Mouse (Mus musculus): ENCODE results near the gene Rhot1. TPM values are rescaled to one million over a fixed set of nuclear protein-coding genes. Genes with fewer than 3 reads are reported as not detected.

Rhot1 gene
- total RNA-seq, 2 experiments from 2014 or later, result 70.0 to 70.1 TPM

DNA sequence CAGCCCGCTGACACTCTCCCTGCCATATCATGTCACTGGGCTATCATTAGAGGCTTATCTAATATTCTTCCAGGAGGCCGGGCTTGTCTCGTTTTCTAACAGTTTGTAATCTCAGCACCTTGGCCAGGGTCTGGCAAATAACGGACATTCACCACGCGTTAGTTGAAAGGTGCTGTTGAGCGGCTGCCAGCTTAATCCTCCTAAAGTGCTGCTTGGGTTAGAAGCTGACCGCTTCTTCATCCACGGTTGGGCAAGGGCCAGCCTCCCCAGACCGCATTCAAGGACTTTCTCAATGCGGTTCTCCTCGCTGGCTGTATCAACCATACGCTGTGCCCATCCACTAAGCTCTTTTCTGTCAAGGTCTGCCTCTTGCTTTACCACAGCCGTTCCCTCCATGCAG lies 87.0 kb downstream of the Rhot1 start:
- intact Hi-C loops (cut with DNase I), result no loop called here
- TF ChIP-seq CTCF (IDR thresholded peaks at IDR 0.05), result no peak
- Histone ChIP-seq H3K4me3 (no peak overlapping the region), H3K27ac (no peak overlapping the region)
- DNase-seq (ENCODE audit: extremely low spot score in 1 of 2, low spot score in 2 of 2), result no peak

DNA sequence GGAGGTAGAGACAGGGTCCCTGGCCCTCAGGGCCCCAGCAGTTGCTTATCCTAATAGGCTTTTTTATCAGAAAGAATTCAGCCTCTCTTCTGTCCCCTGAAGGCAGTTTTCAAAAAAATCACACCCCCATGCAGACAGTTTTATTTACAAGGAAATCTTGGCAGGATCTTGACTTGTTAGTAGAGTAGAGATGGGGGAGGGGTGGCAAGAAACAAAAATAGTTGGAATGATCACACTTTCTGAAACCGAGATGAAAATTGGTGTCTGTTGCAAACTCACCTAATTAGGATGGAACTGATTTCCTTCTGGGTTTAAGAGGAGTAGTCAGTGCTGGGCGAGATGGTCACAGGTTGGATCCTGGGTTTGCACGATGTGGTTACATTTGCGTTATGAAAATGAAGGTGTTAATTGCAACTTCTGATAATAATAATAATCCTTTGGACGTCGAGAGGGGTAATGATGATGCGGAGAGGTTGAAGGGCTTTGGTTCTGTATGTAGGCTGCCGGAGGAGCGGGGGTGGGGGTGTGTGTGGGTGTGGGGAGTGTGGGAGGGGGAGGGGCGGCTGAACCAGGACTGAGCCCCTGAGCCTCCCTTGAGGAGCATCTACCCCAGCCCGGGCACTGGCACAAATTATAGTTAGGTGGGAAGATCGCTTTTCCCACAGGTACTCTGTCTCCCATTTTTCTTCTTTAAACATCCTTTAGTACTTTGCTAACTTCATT lies 90.9 kb downstream of the Rhot1 start:
- intact Hi-C loops (cut with DNase I), result loop anchor here (5.0 kb wide), 1 partner anchor 53 kb away; no protein-coding TSS in a partner anchor
- Histone ChIP-seq H3K27ac (no peak overlapping the region), H3K4me3 (no peak overlapping the region)
- no peak for DNase-seq (ENCODE audit: extremely low spot score in 1 of 2, low spot score in 2 of 2)
- TF ChIP-seq CTCF (IDR thresholded peaks at IDR 0.05), result no peak

DNA sequence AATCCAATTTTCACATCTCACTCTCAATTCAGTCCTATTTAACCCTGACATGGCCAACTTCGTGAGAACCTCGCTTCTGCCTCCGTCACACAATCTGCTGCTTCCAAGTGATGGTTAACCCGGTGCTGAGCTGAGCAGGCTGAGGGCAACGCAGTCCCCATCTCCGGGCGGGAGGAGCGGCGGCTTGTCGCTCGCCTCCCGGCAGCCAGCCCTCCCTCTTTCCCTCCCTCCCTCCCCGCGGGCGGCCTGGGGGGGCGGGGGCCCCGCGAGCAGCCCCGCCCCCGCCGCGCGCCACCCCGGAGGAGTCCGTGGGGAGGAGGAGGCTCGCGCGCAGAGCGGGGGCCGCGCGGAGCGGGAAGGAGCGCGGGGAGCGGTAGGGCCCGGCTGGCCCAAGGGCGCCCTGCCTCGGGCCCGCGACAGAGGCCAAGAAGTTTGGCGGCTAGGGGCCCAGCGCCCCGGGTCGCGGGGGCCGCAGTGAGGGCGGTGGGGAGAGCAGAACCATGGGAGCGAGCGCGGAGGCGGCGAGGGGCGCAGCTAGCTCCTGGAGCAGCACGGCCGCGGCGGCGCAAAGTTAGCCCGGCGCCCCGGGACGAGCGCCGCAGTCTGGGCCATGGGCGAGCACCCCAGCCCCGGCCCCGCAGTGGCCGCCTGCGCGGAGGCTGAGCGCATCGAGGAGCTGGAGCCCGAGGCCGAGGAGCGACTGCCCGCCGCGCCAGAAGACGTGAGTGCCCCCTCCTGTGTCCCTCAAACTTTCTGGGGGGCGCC lies 91.9 kb downstream of the Rhot1 start, which contains the start of gene Rhbdl3:
Gene Rhbdl3, plus strand, starts transcription at position 362 of the 765 bp plus-strand sequence.
- DNase-seq (ENCODE audit: extremely low spot score in 1 of 2, low spot score in 2 of 2), result peak; percentile 67 to 76
- intact Hi-C loops (cut with DNase I), result loop anchor here (5.0 kb wide), 1 partner anchor 52 kb away; no protein-coding TSS in a partner anchor
- peak within 1 kb of the TSS; percentile 78 for H3K4me3 ChIP-seq
- peak within 1 kb of the TSS; percentile 55 for H3K27ac ChIP-seq
- TF ChIP-seq CTCF (IDR thresholded peaks at IDR 0.05), result no peak

DNA sequence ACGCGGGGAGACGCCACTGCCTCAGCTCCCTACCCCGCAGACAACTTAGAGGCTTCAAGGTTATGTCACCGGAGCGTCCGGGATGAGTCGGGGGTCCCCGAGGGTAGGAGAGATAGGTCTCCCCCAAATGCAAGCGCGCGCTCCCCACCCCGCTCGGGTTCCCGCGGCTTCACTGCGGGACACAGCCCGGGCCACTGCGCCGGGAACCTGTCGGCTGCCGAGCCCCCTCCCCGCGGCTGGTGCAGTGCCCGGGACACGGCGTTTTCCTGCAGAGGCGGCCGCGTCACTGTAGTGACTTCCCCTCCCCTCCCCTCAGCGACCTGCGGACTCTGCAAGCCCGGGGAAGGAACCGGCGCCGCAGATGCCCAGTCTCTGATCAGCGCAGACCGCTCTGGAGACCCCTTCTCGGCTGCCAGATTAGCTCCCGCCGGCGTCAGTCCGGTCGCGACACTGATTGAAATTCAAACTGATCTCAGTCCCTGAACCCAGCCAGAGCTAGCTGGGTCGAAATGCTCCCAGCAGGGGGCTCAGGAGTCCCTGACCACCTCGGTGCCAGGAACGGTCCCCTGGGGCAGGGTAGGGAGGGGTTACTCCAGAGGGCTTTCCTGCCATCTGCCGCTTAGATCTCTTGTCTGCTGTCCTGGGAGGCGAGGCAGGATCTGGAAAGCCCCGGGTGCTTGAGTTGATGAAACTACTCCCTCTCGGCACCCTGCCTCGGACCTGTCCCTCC lies 92.7 kb downstream of the Rhot1 start:
- peak in 1 of 2 experiments; percentile 38 for DNase-seq (ENCODE audit: extremely low spot score in 1 of 2, low spot score in 2 of 2)
- TF ChIP-seq CTCF (IDR thresholded peaks at IDR 0.05), result peak; percentile 14
- Histone ChIP-seq H3K4me3 (peak overlapping the region; percentile 78), H3K27ac (peak overlapping the region; percentile 55)
- intact Hi-C loops (cut with DNase I), result loop anchor here (5.0 kb wide), 1 partner anchor 51 kb away; no protein-coding TSS in a partner anchor

DNA sequence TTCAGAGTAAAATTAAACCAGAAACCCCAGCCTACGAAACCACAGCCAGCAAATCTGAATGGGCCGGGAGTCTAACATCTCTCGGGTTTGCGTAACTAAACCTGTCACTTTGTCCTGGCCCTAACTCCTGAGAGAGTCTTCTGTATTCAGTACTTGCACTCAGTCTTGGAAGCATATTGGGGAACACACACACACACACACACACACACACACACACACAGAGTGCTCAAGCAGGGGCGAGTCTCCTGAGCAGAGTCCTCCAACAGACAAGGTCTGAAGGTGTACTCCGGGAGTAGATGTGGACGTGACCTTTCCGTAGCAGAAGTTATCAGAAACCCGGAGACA lies 93.2 kb downstream of the Rhot1 start:
- no peak for DNase-seq (ENCODE audit: extremely low spot score in 1 of 2, low spot score in 2 of 2)
- intact Hi-C loops (cut with DNase I), result loop anchor here (5.0 kb wide), 1 partner anchor 50 kb away; no protein-coding TSS in a partner anchor
- Histone ChIP-seq H3K27ac (peak overlapping the region; percentile 55; the same call in 1 of the 2 replicates), H3K4me3 (peak overlapping the region; percentile 78)
- TF ChIP-seq CTCF (IDR thresholded peaks at IDR 0.05), result no peak

DNA sequence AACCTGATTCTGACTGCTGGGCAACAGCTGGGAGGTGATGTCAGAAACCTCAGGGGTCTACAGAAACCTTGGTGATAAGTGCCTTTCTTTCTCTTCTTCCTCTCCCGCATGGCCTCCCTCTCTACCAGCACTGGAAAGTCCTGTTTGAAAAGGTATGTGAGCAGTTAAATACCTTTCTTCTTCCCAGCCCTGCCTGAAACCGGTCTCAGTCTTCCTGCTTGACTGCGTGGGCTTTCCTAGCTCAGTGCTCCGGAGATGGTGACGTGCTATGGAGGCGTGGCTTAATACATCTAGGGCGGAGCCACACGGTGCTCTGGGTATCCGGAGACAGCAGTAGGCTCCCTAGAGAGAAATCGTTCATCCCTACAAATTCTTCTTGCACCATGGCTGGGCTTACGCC lies 93.7 kb downstream of the Rhot1 start:
- H3K27ac ChIP-seq, result no peak overlapping the region; the same call in 1 of the 2 replicates
- intact Hi-C loops (cut with DNase I), result loop anchor here (5.0 kb wide), 1 partner anchor 50 kb away; no protein-coding TSS in a partner anchor
- TF ChIP-seq CTCF (IDR thresholded peaks at IDR 0.05), result no peak
- DNase-seq (ENCODE audit: extremely low spot score in 1 of 2, low spot score in 2 of 2), result peak; percentile 78
- H3K4me3 ChIP-seq, result peak overlapping the region; percentile 78

DNA sequence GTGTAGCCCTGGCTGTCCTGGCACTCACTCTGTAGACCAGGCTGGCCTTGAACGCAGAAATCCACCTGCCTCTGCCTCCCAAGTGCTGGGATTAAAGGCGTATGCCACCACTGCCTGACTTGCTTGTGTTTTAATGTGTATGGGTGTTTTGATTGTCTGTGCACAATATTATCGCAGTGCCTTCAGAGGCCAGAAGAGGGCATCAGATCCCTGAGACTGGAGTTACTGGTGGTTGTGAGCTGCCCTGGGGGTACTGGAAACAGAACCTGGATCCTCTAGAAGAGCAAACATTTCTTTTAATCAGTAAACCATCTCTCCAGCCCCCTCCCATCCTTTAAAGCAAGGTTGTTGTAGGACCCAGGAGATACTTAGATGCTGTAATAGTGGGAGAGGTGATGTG lies 94.9 kb downstream of the Rhot1 start:
- Histone ChIP-seq H3K27ac (no peak overlapping the region), H3K4me3 (no peak overlapping the region)
- peak; percentile 28 for TF ChIP-seq CTCF (IDR thresholded peaks at IDR 0.05)
- intact Hi-C loops (cut with DNase I), result loop anchor here (2.0 to 5.0 kb wide), 2 partner anchors 15 to 49 kb away; no protein-coding TSS in a partner anchor
- DNase-seq (ENCODE audit: extremely low spot score in 1 of 2, low spot score in 2 of 2), result no peak

DNA sequence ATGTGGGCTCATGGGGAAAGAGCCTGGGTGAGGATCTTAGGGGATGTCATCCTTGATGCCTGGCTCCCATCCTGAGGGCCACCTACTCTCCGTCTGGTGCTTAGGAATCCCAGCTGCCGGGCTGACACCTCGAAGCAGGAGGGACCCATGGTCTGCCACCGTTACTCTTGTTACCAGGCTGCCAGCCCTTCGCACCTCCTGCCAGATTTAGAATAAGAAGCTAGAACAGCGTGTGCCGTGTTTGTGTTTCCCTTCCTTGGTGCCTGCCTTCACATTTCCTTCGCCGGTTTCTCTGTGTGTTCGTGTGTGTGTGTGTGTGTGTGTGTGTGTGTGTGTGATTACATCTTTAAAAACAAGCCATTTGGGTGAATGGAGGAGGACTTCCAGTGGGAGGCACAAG lies 96.0 kb downstream of the Rhot1 start:
- no peak for TF ChIP-seq CTCF (IDR thresholded peaks at IDR 0.05)
- intact Hi-C loops (cut with DNase I), result loop anchor here (2.0 to 5.0 kb wide), 2 partner anchors 16 to 47 kb away; no protein-coding TSS in a partner anchor

DNA sequence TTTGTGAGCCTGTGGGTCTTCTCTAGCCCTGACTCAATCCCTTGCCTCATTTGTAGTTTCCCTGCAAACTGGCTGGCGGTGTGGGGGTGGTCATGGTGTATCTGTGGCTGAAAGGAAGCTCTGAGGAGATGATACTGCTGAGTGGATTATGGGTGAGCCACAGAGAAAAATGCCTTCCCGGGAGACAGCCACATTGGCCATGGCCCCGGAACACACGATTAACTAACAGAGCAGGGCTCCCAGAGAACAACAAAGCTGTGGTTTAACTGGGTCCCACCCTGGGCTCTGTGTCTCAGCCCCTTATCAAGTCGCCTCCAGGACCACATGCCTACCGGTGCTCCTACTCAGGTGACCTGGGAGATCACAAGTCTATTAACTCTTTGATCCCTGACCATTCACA lies 99.7 kb downstream of the Rhot1 start:
- no peak for DNase-seq (ENCODE audit: extremely low spot score in 1 of 2, low spot score in 2 of 2)
- intact Hi-C loops (cut with DNase I), result no loop called here
- Histone ChIP-seq H3K27ac (no peak overlapping the region), H3K4me3 (no peak overlapping the region)
- TF ChIP-seq CTCF (IDR thresholded peaks at IDR 0.05), result no peak

More for the DNA sequence above, 96.0 kb downstream of the Rhot1 start:
- Histone ChIP-seq H3K27ac (no peak overlapping the region), H3K4me3 (no peak overlapping the region)
- DNase-seq (ENCODE audit: extremely low spot score in 1 of 2, low spot score in 2 of 2), result peak; percentile 50 to 74

DNA sequence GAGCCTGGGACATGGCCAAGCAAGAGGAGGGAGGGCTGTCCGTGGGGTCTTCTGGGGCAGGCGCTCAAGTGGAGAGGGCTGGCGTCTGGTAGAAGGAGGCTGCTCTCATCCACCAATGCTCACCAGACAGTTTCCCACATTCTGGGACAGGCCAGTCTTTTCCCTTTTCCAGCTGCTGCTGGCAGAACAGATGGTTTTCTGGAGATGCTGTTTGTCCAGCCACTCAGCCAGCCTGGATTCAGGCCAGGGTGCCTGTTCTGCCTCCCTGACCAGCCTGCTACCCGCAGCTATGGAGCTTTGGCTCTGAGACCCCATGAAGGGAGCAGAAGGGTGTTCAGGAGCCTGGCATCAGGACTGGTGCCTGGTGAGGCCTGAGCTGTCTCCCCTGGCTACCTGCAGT lies 102.5 kb downstream of the Rhot1 start:
- Histone ChIP-seq H3K4me3 (no peak overlapping the region), H3K27ac (no peak overlapping the region)
- no peak for DNase-seq (ENCODE audit: extremely low spot score in 1 of 2, low spot score in 2 of 2)
- intact Hi-C loops (cut with DNase I), result no loop called here
- TF ChIP-seq CTCF (IDR thresholded peaks at IDR 0.05), result no peak

DNA sequence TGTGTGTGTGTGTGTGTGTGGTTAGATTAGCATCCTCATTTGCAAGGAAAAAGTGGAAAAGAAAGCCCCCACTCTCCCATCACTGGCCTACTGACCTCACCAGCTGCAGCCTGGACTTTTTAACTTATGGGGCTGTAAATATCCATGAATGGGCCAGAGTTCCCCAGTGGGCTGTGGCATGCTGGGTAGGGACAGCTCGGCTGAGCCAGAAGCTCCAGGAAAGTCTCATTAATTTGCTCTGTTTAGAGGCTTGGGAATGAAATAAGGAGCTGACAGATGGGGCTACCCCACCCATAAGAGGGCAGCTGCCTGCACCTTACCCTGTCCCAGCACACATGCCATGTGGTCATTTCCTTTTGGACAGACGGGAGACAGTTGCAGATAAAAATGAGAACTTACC lies 103.2 kb downstream of the Rhot1 start:
- TF ChIP-seq CTCF (IDR thresholded peaks at IDR 0.05), result no peak
- no peak overlapping the region for H3K4me3 ChIP-seq
- intact Hi-C loops (cut with DNase I), result no loop called here
- H3K27ac ChIP-seq, result no peak overlapping the region
- DNase-seq (ENCODE audit: extremely low spot score in 1 of 2, low spot score in 2 of 2), result no peak

All from left cerebral cortex, adult 2 months (tissue).